8 mouse cellular contexts compared by ENCODE assay signal in genomic region chr16:20611357-20612227, GRCm38 (mm10). TPM values are rescaled to one million over a fixed set of nuclear protein-coding genes. Genes with fewer than 3 reads are reported as not detected.
DNase-seq lines count a peak whose midpoint lies in the region; ATAC-seq and TF ChIP-seq lines count a peak whose summit lies in the region.

Gene Eef1akmt4 (plus strand): TSS chr16:20611593.
Gene Gm49333 (plus strand): TSS chr16:20611610.
Gene Alg3 (minus strand): TSS chr16:20611735.

- peak within 1 kb of the TSS; percentile 61; the same call in 1 of the 2 replicates for H3K27ac ChIP-seq in ES-E14 (ENCODE audit: insufficient read depth, low read depth, low read length, poor library complexity, severe bottlenecking)
- peak within 1 kb of the TSS; percentile 77 for H3K27ac ChIP-seq in forebrain, embryonic 13.5 days
- peak within 1 kb of the TSS; percentile 57 for H3K27ac ChIP-seq in lung, embryonic 15.5 days
- peak within 1 kb of the TSS; percentile 72 for H3K27ac ChIP-seq in olfactory bulb, adult 2 months (ENCODE audit: insufficient read depth, low read depth, low read length)

- intact Hi-C loops in heart, postnatal 14 days (cut with DNase I), result loop anchor here (2.0 to 5.0 kb wide), 3 partner anchors 39 to 94 kb away; partner anchors contain the start of genes Abcf3, Dvl3 and Psmd2

- in situ Hi-C loops in ES-E14 (cut with MboI; ENCODE audit: low sequenced_read_pairs in 2 of 2, unreplicated experiment in 2 of 2), result no loop called here

- peak; percentile 32; the same call in 1 of the 2 replicates for TF ChIP-seq POLR2A in olfactory bulb, adult 2 months (IDR thresholded peaks at IDR 0.05; ENCODE audit: insufficient read depth, low read depth, low read length)

- H3K4me2 ChIP-seq in forebrain, embryonic 13.5 days, result peak within 1 kb of the TSS; percentile 71
- H3K4me2 ChIP-seq in lung, embryonic 15.5 days, result peak within 1 kb of the TSS; percentile 79

- peak; percentile 86 for DNase-seq in ES-E14 (ENCODE audit: low read depth, low spot score)
- DNase-seq in cerebellum, adult 11 months, result peak; percentile 72
- peak; percentile 86 for DNase-seq in heart, postnatal 14 days
- DNase-seq in large intestine, adult 2 months (ENCODE audit: low read depth, low spot score), result peak; percentile 82
- DNase-seq in thymus, adult 18-20 months, result peak; percentile 77 to 79

- H3K27me3 ChIP-seq in forebrain, embryonic 13.5 days, result no peaks in the 10 kb centered on the region
- no peaks in the 10 kb centered on the region for H3K27me3 ChIP-seq in lung, embryonic 15.5 days

- no peaks in the 10 kb centered on the region for H3K9me3 ChIP-seq in ES-E14 (ENCODE audit: control insufficient read depth, insufficient read depth, low read depth, low read length)
- no peaks in the 10 kb centered on the region for H3K9me3 ChIP-seq in forebrain, embryonic 13.5 days (replicated peaks)
- H3K9me3 ChIP-seq in lung, embryonic 15.5 days, result no peaks in the 10 kb centered on the region

- TF ChIP-seq CTCF in olfactory bulb, adult 2 months (IDR thresholded peaks at IDR 0.05; ENCODE audit: insufficient read depth, low read depth, low read length), result no peak

- H3K4me3 ChIP-seq in ES-E14 (ENCODE audit: insufficient read depth in 1 of 2, low read depth in 1 of 2, low read length in 2 of 2, poor library complexity in 1 of 2, severe bottlenecking in 1 of 2), result peak within 1 kb of the TSS; percentile 82 to 95
- peak within 1 kb of the TSS; percentile 77 for H3K4me3 ChIP-seq in forebrain, embryonic 13.5 days
- peak within 1 kb of the TSS; percentile 83 for H3K4me3 ChIP-seq in lung, embryonic 15.5 days
- peak within 1 kb of the TSS; percentile 93 for H3K4me3 ChIP-seq in olfactory bulb, adult 2 months (ENCODE audit: insufficient read depth, low read depth, low read length)

- peaks cover 17% of the 10 kb centered on the region for H3K36me3 ChIP-seq in ES-E14 (ENCODE audit: control insufficient read depth, insufficient read depth, low read length, poor library complexity, severe bottlenecking)
- H3K36me3 ChIP-seq in forebrain, embryonic 13.5 days (ENCODE audit: poor library complexity, severe bottlenecking), result peaks cover 19% of the 10 kb centered on the region
- peaks cover 11% of the 10 kb centered on the region for H3K36me3 ChIP-seq in lung, embryonic 15.5 days

- ATAC-seq in forebrain, embryonic 13.5 days, result peak; percentile 96
- peak; percentile 97 for ATAC-seq in lung, embryonic 15.5 days (ENCODE audit: borderline replicate concordance, extremely low read depth, low FRiP score, low TSS enrichment)

- H3K9ac ChIP-seq in ES-E14 (ENCODE audit: insufficient read depth, low read depth, low read length, poor library complexity, severe bottlenecking), result peak within 1 kb of the TSS; percentile 99
- H3K9ac ChIP-seq in forebrain, embryonic 13.5 days, result peak within 1 kb of the TSS; percentile 89
- peak within 1 kb of the TSS; percentile 74 for H3K9ac ChIP-seq in lung, embryonic 15.5 days

- no peaks in the 10 kb centered on the region; a peak in 1 of 4 replicates for H3K4me1 ChIP-seq in ES-E14 (ENCODE audit: control insufficient read depth in 2 of 2, insufficient read depth in 2 of 2, low read length in 2 of 2, poor library complexity in 1 of 2)
- H3K4me1 ChIP-seq in forebrain, embryonic 13.5 days, result peaks cover 23% of the 10 kb centered on the region
- H3K4me1 ChIP-seq in lung, embryonic 15.5 days, result peaks cover 19% of the 10 kb centered on the region; the same call in 1 of the 2 replicates
- H3K4me1 ChIP-seq in olfactory bulb, adult 2 months (ENCODE audit: control insufficient read depth, insufficient read depth, low read length), result no peaks in the 10 kb centered on the region

- 2% methylated on average over 41 of the region's 41 CpGs for WGBS in forebrain, embryonic 13.5 days
- WGBS in large intestine, adult 2 months, result under 1% methylated on average over 41 of the region's 41 CpGs
- 2% methylated on average over 41 of the region's 41 CpGs for WGBS in lung, embryonic 15.5 days
- under 1% methylated on average over 41 of the region's 41 CpGs for WGBS in olfactory bulb, adult 2 months

TF ChIP-seq in ES-E14, 5 proteins besides CTCF, POLR2A, EP300 and RAD21:
- TF ChIP-seq HCFC1 (IDR thresholded peaks at IDR 0.05; ENCODE audit: borderline replicate concordance, insufficient read depth, low read length) (0 out of 2 replicates have a peak, but pooled peaks have one; percentile 9), MAFK (IDR thresholded peaks at IDR 0.05; ENCODE audit: insufficient read depth, low read depth, low read length) (no peak), CHD2 (IDR thresholded peaks at IDR 0.05; ENCODE audit: low read depth, low read length) (no peak), ZNF384 (IDR thresholded peaks at IDR 0.05; ENCODE audit: low read depth, low read length) (no peak)

RNA-seq across cellular contexts. Expression of gene Eef1akmt4, which starts in this region (rescaled TPM):
- total RNA-seq in ES-E14 (2012; rRNA removed), result 21.6 and 23.0 TPM in 2 replicates
- polyA plus RNA-seq in forebrain, embryonic 13.5 days (2015; fragmentation: Nextera tagmentation; extraction: Ambion mirVana), result 21.1 and 23.9 TPM in 2 replicates
- 1 to 10 TPM; 4.9 to 5.6 TPM for total RNA-seq in heart, postnatal 14 days (2021)
- polyA plus RNA-seq in large intestine, adult 2 months (2012; rRNA removed), result 16.9 and 18.6 TPM in 2 replicates
- 28.4 and 29.0 TPM in 2 replicates for polyA plus RNA-seq in lung, embryonic 15.5 days (2015; fragmentation: Nextera tagmentation; extraction: Ambion mirVana)
- polyA plus RNA-seq in olfactory bulb, adult 2 months (2012; ENCODE audit: insufficient read depth, insufficient read length, low replicate concordance, missing spikeins), result not detected in 2 replicates

RNA-seq across cellular contexts. Expression of gene Gm49333, which starts in this region (rescaled TPM):
- total RNA-seq in ES-E14 (2012; rRNA removed), result not detected in 2 replicates
- polyA plus RNA-seq in forebrain, embryonic 13.5 days (2015; fragmentation: Nextera tagmentation; extraction: Ambion mirVana), result 0.32 TPM in 1 of 2 replicates, not detected in the other
- total RNA-seq in heart, postnatal 14 days (2021), result under 1 TPM in 1 of 2 experiments, not detected in 1; 0.29 TPM
- 0.16 TPM in 1 of 2 replicates, not detected in the other for polyA plus RNA-seq in large intestine, adult 2 months (2012; rRNA removed)
- polyA plus RNA-seq in lung, embryonic 15.5 days (2015; fragmentation: Nextera tagmentation; extraction: Ambion mirVana), result not detected in 2 replicates
- not detected in 2 replicates for polyA plus RNA-seq in olfactory bulb, adult 2 months (2012; ENCODE audit: insufficient read depth, insufficient read length, low replicate concordance, missing spikeins)

RNA-seq across cellular contexts. Expression of gene Alg3, which starts in this region (rescaled TPM):
- total RNA-seq in ES-E14 (2012; rRNA removed), result 28.9 and 43.3 TPM in 2 replicates
- polyA plus RNA-seq in forebrain, embryonic 13.5 days (2015; fragmentation: Nextera tagmentation; extraction: Ambion mirVana), result 36.6 and 41.6 TPM in 2 replicates
- total RNA-seq in heart, postnatal 14 days (2021), result 10 to 100 TPM; 10.4 to 10.5 TPM
- 21.1 and 24.1 TPM in 2 replicates for polyA plus RNA-seq in large intestine, adult 2 months (2012; rRNA removed)
- polyA plus RNA-seq in lung, embryonic 15.5 days (2015; fragmentation: Nextera tagmentation; extraction: Ambion mirVana), result 32.8 and 34.4 TPM in 2 replicates
- polyA plus RNA-seq in olfactory bulb, adult 2 months (2012; ENCODE audit: insufficient read depth, insufficient read length, low replicate concordance, missing spikeins), result not detected in 2 replicates

Comparison
In these comparisons a context has a peak if more than half of its experiments do, and no peak if none do; other contexts are left out.
1. Peak in every context shown above with its lines: DNase-seq, ATAC-seq, H3K4me3 ChIP-seq and H3K27ac ChIP-seq.
2. RNA of gene Eef1akmt4 (polyA plus RNA-seq): 28.4 to 29.0 TPM in lung, embryonic 15.5 days, 21.1 to 23.9 TPM in forebrain, embryonic 13.5 days and 16.9 to 18.6 TPM in large intestine, adult 2 months; not detected in olfactory bulb, adult 2 months; every median in the first group is over 10 times any median in the second.
3. RNA of gene Alg3 (polyA plus RNA-seq): 36.6 to 41.6 TPM in forebrain, embryonic 13.5 days, 32.8 to 34.4 TPM in lung, embryonic 15.5 days and 21.1 to 24.1 TPM in large intestine, adult 2 months; not detected in olfactory bulb, adult 2 months; every median in the first group is over 10 times any median in the second.